Mouse (Mus musculus) retina, postnatal 7 days (tissue): ENCODE measurements around the gene Map7d1.
A peak's percentile ranks its signal among the peaks of the same experiment; 100 is the strongest.

Source experiments
- DNase-seq: peaks from one replicate; pipeline ENCODE4 v3.0.0-alpha.2; 2012; ENCODE audit warnings: low read depth, low spot score

Gene Map7d1

DNA sequence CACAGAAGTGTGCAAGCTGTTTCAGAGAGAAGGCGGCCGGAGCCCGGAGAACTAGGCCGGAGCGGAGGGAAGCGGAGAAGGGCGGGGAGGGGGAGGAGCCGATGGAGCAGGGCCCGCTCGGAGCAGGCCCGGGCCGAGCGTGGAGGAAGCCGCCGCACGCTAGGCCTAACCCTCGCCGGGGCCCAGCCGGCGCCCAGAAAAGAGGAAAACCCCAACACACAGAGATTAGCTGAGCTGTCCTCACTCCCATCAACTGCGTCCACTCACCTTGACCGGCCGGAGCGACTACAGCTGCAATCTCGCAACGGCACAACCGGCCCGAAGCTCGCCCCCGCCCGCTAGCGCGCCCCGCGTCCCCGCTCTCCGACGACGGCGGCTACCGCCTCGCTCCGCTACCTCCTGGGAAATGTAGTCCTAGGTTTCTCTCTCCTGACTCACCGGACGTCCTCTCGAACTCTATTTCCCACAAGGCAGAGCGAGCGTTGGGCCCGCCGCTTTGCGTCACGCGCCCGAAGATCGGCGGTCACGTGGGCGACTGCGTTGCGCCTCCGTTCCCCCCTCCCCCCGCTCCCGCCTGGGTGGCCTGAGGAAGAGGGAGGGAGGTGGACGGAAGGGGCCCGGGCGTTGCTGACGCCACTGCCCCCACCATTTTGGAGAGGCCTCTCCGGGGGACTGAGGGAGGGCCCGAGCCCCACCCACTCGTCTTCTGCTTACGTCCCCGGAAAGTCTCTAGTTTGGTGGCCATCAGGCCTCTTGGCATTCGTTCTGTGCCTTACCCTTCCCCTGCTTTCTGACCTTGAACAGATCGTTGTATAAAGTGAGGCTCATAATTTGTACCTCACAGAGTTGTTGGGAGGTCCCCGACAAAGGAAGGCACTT lies 53.6 kb downstream of the Map7d1 start, which contains the start of gene Thrap3:
Gene Thrap3, minus strand, starts transcription at position 458 of the 879 bp plus-strand sequence.
- peak; percentile 96 for DNase-seq

- no peak for DNase-seq
Measured at GRCm38 (mm10) chr4:126201514-126202302, 54.4 kb downstream of the Map7d1 start.

GRCm38 (mm10) chr4:126200656-126201055 lies 55.5 kb downstream of the Map7d1 start:
- DNase-seq: no peak

DNA sequence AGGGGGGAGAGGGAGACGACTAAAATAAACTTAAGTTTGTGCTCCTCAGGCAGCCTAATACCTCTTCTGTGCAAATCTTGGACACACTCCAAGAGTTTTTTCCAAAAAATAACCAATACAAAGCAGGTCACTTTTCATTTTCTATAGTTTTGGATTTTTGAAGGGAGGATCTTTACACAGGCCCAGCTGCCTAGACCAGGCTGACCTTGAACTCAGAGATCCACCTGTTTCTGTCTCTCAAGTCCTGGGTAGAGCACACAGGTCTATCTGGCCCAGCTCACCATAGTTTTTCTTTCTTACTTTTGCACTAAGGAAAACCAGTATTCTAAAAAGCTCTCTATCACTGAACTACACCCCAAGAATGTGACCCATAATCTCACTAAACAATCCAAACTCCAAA lies 56.1 kb downstream of the Map7d1 start:
- no peak for DNase-seq

- no peak for DNase-seq
Measured at GRCm38 (mm10) chr4:126199556-126199955, 56.6 kb downstream of the Map7d1 start.

DNA sequence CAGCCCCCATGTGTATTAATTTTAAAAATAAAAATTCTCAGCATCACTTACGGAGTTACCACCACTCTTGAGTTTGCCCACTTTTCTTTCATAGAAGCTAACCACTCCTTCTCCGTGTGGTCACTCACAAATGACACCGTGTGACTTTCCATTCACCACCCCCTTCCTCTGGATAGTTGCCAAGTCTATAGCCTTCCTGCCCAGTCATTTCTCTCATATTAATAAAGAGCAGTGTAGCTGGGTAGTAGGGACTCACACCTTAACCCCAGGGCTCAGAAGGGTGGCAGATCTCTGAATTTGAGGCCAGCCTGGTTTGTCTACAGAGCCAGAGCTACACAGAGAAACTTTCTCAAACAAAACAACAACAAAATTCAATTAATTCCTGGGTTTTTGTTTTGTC lies 58.7 kb downstream of the Map7d1 start:
- no peak for DNase-seq

DNA sequence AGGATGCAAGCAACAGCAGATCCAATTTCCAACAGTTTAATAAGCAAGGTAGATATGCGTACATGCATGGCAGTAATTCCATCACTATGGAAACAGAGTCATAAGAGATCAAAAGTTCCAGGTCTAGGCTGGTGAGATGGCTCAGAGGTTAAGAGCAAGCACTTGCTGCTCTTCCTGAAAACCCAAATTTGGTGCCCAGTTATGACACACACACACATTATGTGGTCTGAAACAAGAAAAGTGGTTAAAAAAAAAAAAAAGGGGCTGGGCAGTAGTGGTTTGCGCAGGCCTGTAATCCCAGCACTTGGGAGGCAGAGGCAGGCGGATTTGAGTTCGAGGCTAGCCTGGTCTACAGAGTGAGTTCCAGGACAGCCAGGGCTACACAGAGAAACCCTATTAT lies 61.2 kb downstream of the Map7d1 start:
- no peak for DNase-seq

DNA sequence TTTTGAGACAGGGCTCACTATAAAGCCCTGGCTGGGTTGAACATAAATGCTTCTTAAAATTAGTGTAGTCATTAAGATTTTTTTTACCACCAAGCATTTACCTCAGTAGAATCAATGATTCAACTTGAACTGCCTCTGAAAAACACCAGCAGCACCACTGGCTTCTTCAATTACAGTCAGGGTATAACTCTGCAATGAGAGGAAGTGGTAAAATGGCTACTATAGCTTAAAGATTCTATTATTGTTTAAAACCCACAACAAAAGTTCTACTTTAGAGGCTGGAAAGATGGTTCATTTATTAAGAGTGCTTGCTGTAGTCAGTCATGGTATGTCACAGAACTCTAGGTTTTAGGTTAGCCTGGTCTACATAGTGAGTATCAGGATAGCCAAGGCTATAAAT lies 61.9 kb downstream of the Map7d1 start:
- DNase-seq: no peak

GRCm38 (mm10) chr4:126190636-126191035 lies 65.5 kb downstream of the Map7d1 start:
- no peak for DNase-seq

GRCm38 (mm10) chr4:126187096-126187495 lies 69.0 kb downstream of the Map7d1 start:
- DNase-seq: no peak

GRCm38 (mm10) chr4:126183034-126183433 lies 73.1 kb downstream of the Map7d1 start:
- no peak for DNase-seq
